Comparison of ENCODE assay signal across 8 mouse cellular contexts in genomic region chr10:78009945-78010293, GRCm38 (mm10). TPM values are rescaled to one million over a fixed set of nuclear protein-coding genes. Genes with fewer than 3 reads are reported as not detected.
DNase-seq lines count a peak whose midpoint lies in the region; ATAC-seq and TF ChIP-seq lines count a peak whose summit lies in the region.

Pfkl (minus strand) TSS chr10:78010083.

- H3K36me3 ChIP-seq in G1E (replicated peaks), result peaks cover 41% of the 10 kb centered on the region
- H3K36me3 ChIP-seq in forebrain, embryonic 13.5 days (ENCODE audit: poor library complexity, severe bottlenecking), result peaks cover 11% of the 10 kb centered on the region; the same call in 1 of the 2 replicates
- H3K36me3 ChIP-seq in intestine, embryonic 14.5 days (ENCODE audit: control insufficient read depth, insufficient read depth, low read length), result peaks cover 6% of the 10 kb centered on the region; the same call in 1 of the 2 replicates
- H3K36me3 ChIP-seq in midbrain, embryonic 11.5 days (ENCODE audit: control insufficient read depth, insufficient read depth, low read length), result no peaks in the 10 kb centered on the region

- under 1% methylated on average over 9 of the region's 9 CpGs for WGBS in forebrain, embryonic 13.5 days
- under 1% methylated on average over 9 of the region's 9 CpGs for WGBS in intestine, embryonic 14.5 days
- under 1% methylated on average over 9 of the region's 9 CpGs for WGBS in midbrain, embryonic 11.5 days

- peak within 1 kb of the TSS; percentile 91 for H3K27ac ChIP-seq in forebrain, embryonic 13.5 days
- peak within 1 kb of the TSS; percentile 98 for H3K27ac ChIP-seq in intestine, embryonic 14.5 days (ENCODE audit: low read depth)
- peak within 1 kb of the TSS; percentile 80 for H3K27ac ChIP-seq in midbrain, embryonic 11.5 days (ENCODE audit: low read depth, low read length)

- peak within 1 kb of the TSS; percentile 91 for H3K4me3 ChIP-seq in G1E (ENCODE audit: low read depth, low read length)
- H3K4me3 ChIP-seq in forebrain, embryonic 13.5 days, result peak within 1 kb of the TSS; percentile 73
- H3K4me3 ChIP-seq in intestine, embryonic 14.5 days (ENCODE audit: low read depth, low read length), result peak within 1 kb of the TSS; percentile 69
- H3K4me3 ChIP-seq in midbrain, embryonic 11.5 days (ENCODE audit: low read depth, low read length), result peak within 1 kb of the TSS; percentile 65

- no peak for DNase-seq in gastrocnemius, postnatal 4 days (ENCODE audit: low spot score in 2 of 2)
- DNase-seq in gastrocnemius, postnatal 10 days, result no peak
- no peak for DNase-seq in G1E (ENCODE audit: low spot score)
- DNase-seq in intestine, embryonic 14.5 days (ENCODE audit: low spot score), result no peak
- no peak for DNase-seq in midbrain, embryonic 11.5 days (ENCODE audit: low spot score, missing footprints)
- DNase-seq in gastrocnemius, adult 18-20 months (ENCODE audit: low spot score), result no peak
- no peak for DNase-seq in kidney, postnatal 36 days

- peaks cover 4% of the 10 kb centered on the region; the same call in 1 of the 2 replicates for H3K9me3 ChIP-seq in G1E (replicated peaks)
- H3K9me3 ChIP-seq in forebrain, embryonic 13.5 days (replicated peaks), result no peaks in the 10 kb centered on the region
- H3K9me3 ChIP-seq in intestine, embryonic 14.5 days (ENCODE audit: control insufficient read depth, low read length), result no peaks in the 10 kb centered on the region
- no peaks in the 10 kb centered on the region for H3K9me3 ChIP-seq in midbrain, embryonic 11.5 days (ENCODE audit: control insufficient read depth, low read length)

- TF ChIP-seq CTCF in G1E (IDR thresholded peaks at IDR 0.05; ENCODE audit: low read depth, low read length), result no peak

- H3K27me3 ChIP-seq in G1E (ENCODE audit: insufficient read depth, low read length), result no peaks in the 10 kb centered on the region
- H3K27me3 ChIP-seq in forebrain, embryonic 13.5 days, result no peaks in the 10 kb centered on the region
- no peaks in the 10 kb centered on the region for H3K27me3 ChIP-seq in intestine, embryonic 14.5 days (replicated peaks; ENCODE audit: control insufficient read depth, insufficient read depth, low read length)
- no peaks in the 10 kb centered on the region for H3K27me3 ChIP-seq in midbrain, embryonic 11.5 days (ENCODE audit: control insufficient read depth, insufficient read depth, low read length)

- H3K4me1 ChIP-seq in G1E (ENCODE audit: insufficient read depth, low read depth, low read length), result peaks cover 56% of the 10 kb centered on the region
- H3K4me1 ChIP-seq in forebrain, embryonic 13.5 days, result peaks cover 39% of the 10 kb centered on the region
- H3K4me1 ChIP-seq in intestine, embryonic 14.5 days (replicated peaks; ENCODE audit: control insufficient read depth, insufficient read depth, low read length), result peaks cover 30% of the 10 kb centered on the region
- H3K4me1 ChIP-seq in midbrain, embryonic 11.5 days (ENCODE audit: control insufficient read depth, insufficient read depth, low read length), result peaks cover 22% of the 10 kb centered on the region

- no peak for ATAC-seq in G1E (ENCODE audit: extremely low read depth, insufficient number of reproducible peaks, low FRiP score, poor library complexity, severe bottlenecking)
- ATAC-seq in forebrain, embryonic 13.5 days, result no peak
- peak; percentile 14; the same call in 1 of the 2 replicates for ATAC-seq in intestine, embryonic 14.5 days (replicated peaks; ENCODE audit: low FRiP score, low TSS enrichment, low read depth)
- ATAC-seq in midbrain, embryonic 11.5 days (ENCODE audit: low FRiP score), result peak; percentile 10; the same call in 1 of the 2 replicates

- peak within 1 kb of the TSS; percentile 87 for H3K9ac ChIP-seq in forebrain, embryonic 13.5 days
- peak within 1 kb of the TSS; percentile 87 for H3K9ac ChIP-seq in intestine, embryonic 14.5 days (ENCODE audit: low read length)
- peak within 1 kb of the TSS; percentile 74 for H3K9ac ChIP-seq in midbrain, embryonic 11.5 days (ENCODE audit: low read length)

- peak within 1 kb of the TSS; percentile 75 for H3K4me2 ChIP-seq in forebrain, embryonic 13.5 days
- peak within 1 kb of the TSS; percentile 55 for H3K4me2 ChIP-seq in intestine, embryonic 14.5 days (ENCODE audit: low read length)
- H3K4me2 ChIP-seq in midbrain, embryonic 11.5 days, result peak within 1 kb of the TSS; percentile 72

RNA-seq across cellular contexts. Expression of gene Pfkl, which starts in this region (rescaled TPM):
- 10 to 100 TPM; 17.0 to 21.0 TPM for total RNA-seq in gastrocnemius, postnatal 4 days (2021)
- 10 to 100 TPM in 1 of 2 experiments, 1 to 10 TPM in 1; 9.7 to 12.2 TPM for total RNA-seq in gastrocnemius, postnatal 10 days (2021)
- total RNA-seq in G1E (2014; fragmentation: Nextera tagmentation), result 38.5 and 48.7 TPM in 2 replicates
- 89.1 and 92.7 TPM in 2 replicates for total RNA-seq in G1E (2017)
- polyA plus RNA-seq in G1E (2012), result 182 and 214 TPM in 2 replicates
- 98.0 and 114 TPM in 2 replicates for polyA plus RNA-seq in forebrain, embryonic 13.5 days (2015; fragmentation: Nextera tagmentation; extraction: Ambion mirVana)
- polyA plus RNA-seq in intestine, embryonic 14.5 days (2014; fragmentation: Nextera tagmentation; extraction: Ambion mirVana), result 244 and 252 TPM in 2 replicates
- 96.9 and 103 TPM in 2 replicates for polyA plus RNA-seq in midbrain, embryonic 11.5 days (2014; fragmentation: Nextera tagmentation; extraction: Ambion mirVana)
- 1 to 10 TPM; 5.9 to 7.0 TPM for total RNA-seq in gastrocnemius, adult 18-20 months (2021)

Comparison
In these comparisons a context has a peak if more than half of its experiments do, and no peak if none do; other contexts are left out.
1. ATAC-seq: peak in intestine, embryonic 14.5 days (single experiment) and midbrain, embryonic 11.5 days (single experiment); none in G1E (single experiment) and forebrain, embryonic 13.5 days (single experiment).
2. Peak in every context shown above with its lines, with median percentiles within 50 percentile points of each other: H3K4me3 ChIP-seq, H3K27ac ChIP-seq, H3K4me2 ChIP-seq and H3K9ac ChIP-seq.